Mouse (Mus musculus) thymus, postnatal 25 days (tissue): ENCODE data around the gene Lep.

Source experiments
- DNase-seq: peaks from one replicate; pipeline ENCODE4 v3.0.0; 2022

Lep gene

DNA sequence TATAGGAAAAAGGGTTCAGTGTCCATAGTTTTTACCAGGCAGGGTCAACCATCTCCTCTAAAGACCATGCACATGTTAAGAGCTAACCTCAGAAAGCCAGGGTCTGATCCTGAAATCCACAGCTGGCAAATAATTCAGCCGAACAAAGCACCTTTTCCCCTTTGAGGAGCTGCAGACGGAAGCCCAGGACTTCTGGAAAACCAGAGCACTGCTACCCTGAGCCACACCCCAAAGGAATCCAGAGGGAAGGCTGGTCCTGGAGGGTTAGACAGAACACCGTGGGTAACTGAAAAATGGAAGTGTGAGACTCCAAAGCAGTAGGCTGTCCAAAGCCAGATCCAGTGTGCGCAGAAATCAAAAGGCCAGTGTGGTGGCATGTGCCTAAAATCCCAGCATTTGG is 58.9 kb downstream of the Lep start:
- no peak for DNase-seq

GRCm38 (mm10) chr6:29119990-29120389 is 60.0 kb downstream of the Lep start:
- no peak for DNase-seq
